Mouse (Mus musculus) lung, embryonic 14.5 days (tissue): Measurements from ENCODE around the gene Camk1g. TPM values are rescaled to one million over a fixed set of nuclear protein-coding genes. Genes with fewer than 3 reads are reported as not detected.

Source experiments
- ATAC-seq: fragments of 200-750 bp; cut with Nextera tagmentation; 2 replicates; pipeline ENCODE4 v1.8.0; 2017; ENCODE audit warnings: mild to moderate bottlenecking, moderate TSS enrichment, moderate library complexity; ENCODE audit not compliant: insufficient read depth
- DNase-seq: peaks from one replicate; pipeline ENCODE4 v3.0.0-alpha.2; 2015
- H3K27ac ChIP-seq: fragments of 300-500 bp; sonication (generic); 2 replicates; pipeline ENCODE4 v1.5.1; 2014; ENCODE audit warnings: low read depth, mild to moderate bottlenecking, moderate library complexity
- H3K27me3 ChIP-seq: fragments of 300-500 bp; sonication (generic); 2 replicates; pipeline ENCODE4 v1.6.1; 2014; ENCODE audit warnings: low read length, control low read depth; ENCODE audit not compliant: insufficient read depth
- H3K36me3 ChIP-seq: fragments of 300-500 bp; sonication (generic); 2 replicates; pipeline ENCODE4 v1.6.1; 2014; ENCODE audit warnings: control low read depth; ENCODE audit not compliant: insufficient read depth
- H3K4me1 ChIP-seq: fragments of 300-500 bp; sonication (generic); 2 replicates; pipeline ENCODE4 v1.6.1; 2014; ENCODE audit warnings: antibody characterized with exemption, control low read depth; ENCODE audit not compliant: insufficient read depth
- H3K4me2 ChIP-seq: fragments of 300-500 bp; sonication (generic); 2 replicates; pipeline ENCODE4 v1.6.1; 2014; ENCODE audit warnings: mild to moderate bottlenecking
- H3K4me3 ChIP-seq: fragments of 300-500 bp; sonication (generic); 2 replicates; pipeline ENCODE4 v1.5.1; 2014; ENCODE audit warnings: low read depth, low read length
- H3K9ac ChIP-seq: fragments of 300-500 bp; sonication (generic); 2 replicates; pipeline ENCODE4 v1.6.1; 2014
- H3K9me3 ChIP-seq: fragments of 300-500 bp; sonication (generic); 2 replicates; pipeline ENCODE4 v1.6.1; 2016; ENCODE audit warnings: low read depth, low read length, control low read depth
- CTCF ChIP-seq: IDR thresholded peaks from 2 replicates; pipeline ENCODE4 v1.5.1; 2016; ENCODE audit warnings: antibody characterized with exemption, low read depth
- WGBS: fragments of 180-500 bp; shearing (Covaris S2); extraction: QIAGEN DNeasy Blood & Tissue Kit; methylation state at CpG from one replicate; pipeline ENCODE4 v1.1.7; 2014; 5-methylcytosine and 5-hydroxymethylcytosine counted together
- polyA plus RNA-seq: library from polyadenylated mRNA; unstranded; fragments of >200 nt; fragmentation: Nextera tagmentation; extraction: Ambion mirVana; gene quantifications from 2 replicates; pipeline ENCODE4 v1.2.1, GENCODE M21; 2014

Camk1g gene
- polyA plus RNA-seq, 1 experiment from 2014 or later: 28.4 TPM

DNA sequence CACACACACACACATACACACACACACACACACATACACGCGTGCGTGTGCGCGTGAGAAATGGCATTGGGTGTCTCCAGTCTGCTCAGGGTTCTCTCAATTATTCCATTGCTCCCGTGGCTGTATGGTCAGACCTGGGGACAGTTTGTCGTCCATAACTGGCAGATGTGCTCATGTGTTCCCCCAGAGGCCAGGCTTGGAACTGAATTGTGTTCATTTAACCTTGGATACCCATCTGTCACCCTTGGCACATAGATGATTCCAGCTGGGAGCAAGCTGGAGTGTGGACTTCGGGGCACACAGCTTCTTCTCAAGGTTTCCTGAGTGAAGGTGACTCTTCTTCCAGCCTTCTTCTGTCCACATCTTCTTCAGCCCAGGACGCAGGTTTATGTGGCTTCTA is 31.6 kb upstream of the Camk1g start:
- Histone ChIP-seq H3K4me1 (no peaks in the 10 kb centered on the region), H3K27me3 (no peaks in the 10 kb centered on the region), H3K4me3 (no peak overlapping the region), H3K9me3 (no peaks in the 10 kb centered on the region), H3K4me2 (no peak overlapping the region), H3K36me3 (no peaks in the 10 kb centered on the region), H3K9ac (no peak overlapping the region), H3K27ac (no peak overlapping the region)
- 79% methylated on average over 9 of the region's 9 CpGs for WGBS
- DNase-seq: no peak
- no peak for ATAC-seq
- peak; percentile 51 for TF ChIP-seq CTCF

DNA sequence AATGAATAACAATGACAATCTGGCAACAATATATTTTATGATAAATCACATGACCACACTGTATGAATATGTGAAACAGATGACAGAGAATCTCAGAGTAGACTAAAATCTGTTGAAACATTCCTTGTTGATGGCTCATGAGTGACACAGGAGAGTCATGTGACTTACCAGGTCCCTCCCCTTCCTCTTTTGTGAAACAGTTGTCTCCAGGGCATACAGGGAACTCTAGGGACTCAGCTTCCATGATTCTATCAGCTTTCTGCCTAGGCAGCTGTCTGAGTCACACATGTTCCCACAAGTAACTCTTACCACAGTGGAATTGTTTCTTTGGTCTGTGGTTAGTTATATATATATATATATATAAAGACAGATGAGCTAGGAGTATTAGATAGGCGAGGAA is 30.2 kb upstream of the Camk1g start:
- Histone ChIP-seq H3K4me3 (no peak overlapping the region), H3K4me2 (no peak overlapping the region), H3K36me3 (no peaks in the 10 kb centered on the region), H3K9ac (no peak overlapping the region), H3K27me3 (no peaks in the 10 kb centered on the region), H3K4me1 (no peaks in the 10 kb centered on the region), H3K27ac (no peak overlapping the region), H3K9me3 (no peaks in the 10 kb centered on the region)
- ATAC-seq (no peak), DNase-seq (no peak)
- 82% methylated on average over 1 of the region's 1 CpGs for WGBS
- no peak for TF ChIP-seq CTCF

DNA sequence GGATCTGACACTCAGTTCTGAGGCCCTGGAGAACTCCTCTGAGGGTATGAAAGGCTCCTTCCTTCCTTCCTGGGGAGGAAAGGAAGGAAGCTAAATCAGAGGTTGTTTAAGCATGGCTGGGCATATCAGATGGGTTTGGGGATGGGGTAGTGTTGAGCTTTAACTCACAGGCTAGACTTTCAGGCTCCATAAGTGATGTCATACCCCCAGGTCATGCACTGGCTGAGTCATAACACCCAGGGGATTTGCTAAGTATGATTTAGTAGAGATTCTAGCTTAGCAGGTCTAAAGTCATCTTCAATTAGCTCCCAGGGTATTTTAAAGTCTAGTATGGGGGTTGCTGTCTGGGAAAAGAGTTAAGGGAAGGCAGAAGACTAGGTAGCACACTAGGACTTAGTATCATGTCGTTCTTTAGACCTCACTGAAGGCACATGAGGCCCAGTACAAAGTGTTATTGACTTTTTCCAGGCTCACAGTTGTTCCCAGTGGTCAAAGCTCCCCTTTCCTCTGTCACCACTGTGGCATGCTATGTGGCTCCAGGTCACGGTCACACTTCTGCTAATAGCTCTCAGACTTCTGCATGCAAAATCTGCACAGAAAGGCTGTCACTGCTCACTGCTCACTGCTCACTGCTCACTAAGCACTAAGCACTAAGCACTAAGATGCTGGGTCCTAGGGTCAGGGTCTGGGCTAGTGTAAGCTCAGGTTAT is 28.8 kb upstream of the Camk1g start:
- DNase-seq: no peak
- no peak for TF ChIP-seq CTCF
- H3K4me2 ChIP-seq: no peak overlapping the region
- no peaks in the 10 kb centered on the region for H3K27me3 ChIP-seq
- H3K4me1 ChIP-seq: no peaks in the 10 kb centered on the region
- 48% methylated on average over 2 of the region's 2 CpGs for WGBS
- no peak overlapping the region for H3K4me3 ChIP-seq
- no peak overlapping the region for H3K27ac ChIP-seq
- no peak for ATAC-seq
- H3K9ac ChIP-seq: no peak overlapping the region
- no peaks in the 10 kb centered on the region for H3K9me3 ChIP-seq
- H3K36me3 ChIP-seq: no peaks in the 10 kb centered on the region

DNA sequence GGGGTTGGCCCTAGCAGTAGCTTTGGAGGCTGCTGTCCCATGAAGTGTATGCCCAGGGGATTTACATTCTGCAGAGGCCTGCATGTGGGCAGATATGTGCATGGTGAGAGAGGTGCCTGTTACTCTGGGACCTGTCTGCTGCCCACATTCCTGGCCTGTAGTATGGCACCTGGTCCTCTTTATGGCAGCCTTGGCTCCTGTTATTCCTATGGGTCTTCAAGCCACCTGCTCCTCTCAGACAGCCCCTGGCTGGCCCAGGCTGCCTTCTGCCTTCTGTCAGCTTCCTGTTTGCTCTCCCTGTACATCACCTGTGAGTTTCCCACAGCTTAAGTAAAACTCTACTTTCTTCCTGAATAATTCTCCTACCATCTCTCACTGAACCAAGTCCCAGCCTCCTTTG is 27.0 kb upstream of the Camk1g start:
- no peak for DNase-seq
- Histone ChIP-seq H3K4me3 (no peak overlapping the region), H3K4me1 (no peaks in the 10 kb centered on the region), H3K9ac (no peak overlapping the region), H3K36me3 (no peaks in the 10 kb centered on the region), H3K27ac (no peak overlapping the region), H3K9me3 (no peaks in the 10 kb centered on the region), H3K4me2 (no peak overlapping the region), H3K27me3 (no peaks in the 10 kb centered on the region)
- no peak for ATAC-seq
- TF ChIP-seq CTCF: no peak

DNA sequence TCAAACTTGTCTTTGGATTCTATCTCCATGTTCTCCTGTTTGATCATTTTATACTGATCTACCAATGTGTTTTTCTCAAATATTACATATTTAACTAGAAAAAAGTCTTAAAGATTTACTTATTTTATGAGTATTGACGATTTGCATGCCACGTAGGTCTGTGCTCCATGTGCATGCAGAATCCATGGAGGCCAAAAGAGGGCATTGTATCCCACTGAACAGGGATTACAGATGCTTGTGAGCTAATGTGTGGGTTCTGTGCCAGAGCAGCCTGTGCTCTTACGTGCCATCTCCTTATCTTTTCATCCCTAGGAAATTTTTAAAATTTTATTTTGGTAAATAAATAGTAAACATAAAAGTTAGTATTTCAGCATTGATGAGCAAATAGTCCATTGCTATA is 22.2 kb upstream of the Camk1g start:
- H3K9me3 ChIP-seq: no peaks in the 10 kb centered on the region
- DNase-seq: no peak
- ATAC-seq: no peak
- no peak overlapping the region for H3K9ac ChIP-seq
- 88% methylated on average over 3 of the region's 3 CpGs for WGBS
- H3K36me3 ChIP-seq: no peaks in the 10 kb centered on the region
- H3K4me3 ChIP-seq: no peak overlapping the region
- no peak overlapping the region for H3K4me2 ChIP-seq
- peak; percentile 29 for TF ChIP-seq CTCF
- H3K27ac ChIP-seq: no peak overlapping the region
- peaks cover 7% of the 10 kb centered on the region; the same call in 1 of the 2 replicates for H3K4me1 ChIP-seq
- no peaks in the 10 kb centered on the region for H3K27me3 ChIP-seq

DNA sequence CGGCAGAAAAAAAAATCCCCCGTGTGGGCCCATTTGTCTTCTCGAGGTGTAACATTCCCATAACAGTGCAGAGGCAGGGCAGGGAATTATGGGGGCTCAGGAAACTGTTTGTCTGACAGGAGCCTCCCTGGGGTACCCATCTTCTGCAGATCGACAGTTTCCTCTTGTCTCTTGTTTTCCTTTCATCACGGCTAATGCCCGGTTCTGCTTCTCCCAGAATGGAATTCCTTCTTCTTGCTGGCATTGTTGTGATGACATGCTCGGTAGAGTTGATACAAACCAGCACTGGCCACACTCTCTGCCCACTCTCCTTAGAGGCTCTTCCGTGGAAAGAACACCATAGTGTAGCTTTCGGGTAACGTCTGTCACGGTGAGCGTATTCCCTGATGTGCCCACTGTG is 19.9 kb upstream of the Camk1g start:
- ATAC-seq (no peak), DNase-seq (no peak)
- Histone ChIP-seq H3K27ac (no peak overlapping the region), H3K9me3 (no peaks in the 10 kb centered on the region), H3K4me2 (no peak overlapping the region), H3K4me3 (no peak overlapping the region), H3K27me3 (no peaks in the 10 kb centered on the region), H3K9ac (no peak overlapping the region), H3K36me3 (no peaks in the 10 kb centered on the region), H3K4me1 (peaks cover 12% of the 10 kb centered on the region; the same call in 1 of the 2 replicates)
- 51% methylated on average over 12 of the region's 12 CpGs for WGBS
- TF ChIP-seq CTCF: no peak

DNA sequence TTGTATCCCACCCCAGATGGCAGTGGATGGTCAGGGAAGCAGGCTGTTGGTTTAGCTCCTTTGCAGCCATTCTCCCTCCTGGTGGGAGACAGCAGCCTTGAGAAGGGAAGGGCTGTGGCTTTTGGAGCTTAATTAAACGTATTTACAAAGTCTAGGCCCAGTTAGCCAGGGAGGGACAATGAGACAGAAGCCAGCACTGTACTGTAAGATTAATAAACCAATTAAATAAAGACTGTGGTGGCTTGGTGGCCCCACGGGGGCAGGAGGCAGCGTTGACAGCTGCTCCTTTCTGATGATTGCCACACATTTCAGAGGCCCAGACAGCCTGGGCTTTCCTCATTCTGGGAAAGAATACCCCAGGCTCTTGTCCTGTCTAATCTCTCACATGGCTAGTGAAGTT is 19.4 kb upstream of the Camk1g start:
- 13% methylated on average over 3 of the region's 3 CpGs for WGBS
- ATAC-seq (no peak), DNase-seq (no peak)
- Histone ChIP-seq H3K4me2 (no peak overlapping the region), H3K27ac (no peak overlapping the region), H3K9ac (no peak overlapping the region), H3K36me3 (no peaks in the 10 kb centered on the region), H3K9me3 (no peaks in the 10 kb centered on the region), H3K4me3 (no peak overlapping the region), H3K4me1 (peaks cover 12% of the 10 kb centered on the region; the same call in 1 of the 2 replicates), H3K27me3 (no peaks in the 10 kb centered on the region)
- no peak for TF ChIP-seq CTCF
